Mouse (Mus musculus) hindbrain, postnatal 0 days (tissue): ENCODE measurements around the gene Mrpl49. TPM values are rescaled to one million over a fixed set of nuclear protein-coding genes. Genes with fewer than 3 reads are reported as not detected.

ENCODE experiments used
- ATAC-seq: fragments of 200-750 bp; cut with Nextera tagmentation; 2 replicates; pipeline ENCODE4 v1.8.0; 2017; ENCODE audit warnings: mild to moderate bottlenecking, moderate TSS enrichment, moderate library complexity
- DNase-seq: peaks from one replicate; pipeline ENCODE4 v3.0.0-alpha.2; 2015; ENCODE audit warnings: low spot score
- H3K27ac ChIP-seq: fragments of 300-500 bp; sonication (generic); 2 replicates; pipeline ENCODE4 v1.5.1; 2014; ENCODE audit warnings: mild to moderate bottlenecking
- H3K27me3 ChIP-seq: fragments of 300-500 bp; sonication (generic); 2 replicates; pipeline ENCODE4 v1.6.1; 2014; ENCODE audit warnings: low read length, mixed read lengths; ENCODE audit not compliant: insufficient read depth
- H3K36me3 ChIP-seq: fragments of 300-500 bp; sonication (generic); 2 replicates; pipeline ENCODE4 v1.6.1; 2014; ENCODE audit warnings: low read length, mixed read lengths; ENCODE audit not compliant: insufficient read depth
- H3K4me1 ChIP-seq: fragments of 300-500 bp; sonication (generic); 2 replicates; pipeline ENCODE4 v1.6.1; 2014; ENCODE audit warnings: antibody characterized with exemption, low read length, mixed read lengths; ENCODE audit not compliant: insufficient read depth
- H3K4me2 ChIP-seq: fragments of 300-500 bp; sonication (generic); 2 replicates; pipeline ENCODE4 v1.6.1; 2014; ENCODE audit warnings: low read depth, mild to moderate bottlenecking, low read length, moderate library complexity, mixed read lengths
- H3K4me3 ChIP-seq: fragments of 300-500 bp; sonication (generic); 2 replicates; pipeline ENCODE4 v1.5.1; 2014; ENCODE audit warnings: low read length
- H3K9ac ChIP-seq: fragments of 300-500 bp; sonication (generic); replicated peaks from 2 replicates; pipeline ENCODE4 v1.6.1; 2014; ENCODE audit warnings: mild to moderate bottlenecking, low read length, moderate library complexity, mixed read lengths
- H3K9me3 ChIP-seq: fragments of 300-500 bp; sonication (generic); 2 replicates; pipeline ENCODE4 v1.6.1; 2016; ENCODE audit warnings: low read length, mixed read lengths
- CTCF ChIP-seq: IDR thresholded peaks from 2 replicates; pipeline ENCODE4 v1.5.1; 2016; ENCODE audit warnings: antibody characterized with exemption, control low read depth, low read depth
- WGBS: fragments of 180-500 bp; shearing (Covaris S2); extraction: QIAGEN DNeasy Blood & Tissue Kit; methylation state at CpG from one replicate; pipeline ENCODE4 v1.1.7; 2014; 5-methylcytosine and 5-hydroxymethylcytosine counted together
- polyA plus RNA-seq: library from polyadenylated mRNA; unstranded; fragments of >200 nt; fragmentation: Nextera tagmentation; extraction: Ambion mirVana; gene quantifications from 2 replicates; pipeline ENCODE4 v1.2.1, GENCODE M21; 2015
- total RNA-seq: library from RNA; depleted of rRNA; stranded (reverse); fragments of >200 nt; gene quantifications from 2 replicates; pipeline ENCODE4 v1.2.3, GENCODE M21; 2014

Gene Mrpl49
- total and polyA plus RNA-seq, 2 experiments from 2014 or later = 34.4 to 52.4 TPM

DNA sequence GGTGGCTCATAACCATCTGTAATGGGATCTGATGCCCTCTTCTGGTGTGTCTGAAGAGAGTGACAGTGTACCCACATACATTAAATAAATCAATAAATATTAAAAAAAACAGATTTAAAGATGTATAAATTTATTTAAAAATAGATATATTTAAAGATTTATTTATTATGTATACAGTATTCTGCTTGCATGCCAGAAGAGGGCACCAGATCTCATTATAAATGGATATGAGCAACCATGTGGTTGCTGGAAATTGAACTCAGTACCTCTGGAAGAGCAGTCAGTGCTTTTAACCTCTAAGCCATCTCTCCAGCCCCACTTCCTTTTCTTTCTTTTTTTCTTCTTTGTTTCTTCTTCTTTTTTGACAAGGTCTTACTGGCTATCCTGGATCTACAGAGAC is 17.6 kb downstream of the Mrpl49 start:
- Histone ChIP-seq H3K27ac (no peak overlapping the region), H3K4me2 (no peak overlapping the region), H3K27me3 (no peaks in the 10 kb centered on the region), H3K36me3 (no peaks in the 10 kb centered on the region), H3K4me3 (no peak overlapping the region), H3K4me1 (no peaks in the 10 kb centered on the region), H3K9ac (no peak overlapping the region), H3K9me3 (no peaks in the 10 kb centered on the region)
- ATAC-seq = no peak
- DNase-seq = no peak
- TF ChIP-seq CTCF = no peak

GRCm38 (mm10) chr19:6038326-6038725 is 19.3 kb downstream of the Mrpl49 start:
- H3K4me2 ChIP-seq = no peak overlapping the region
- H3K9me3 ChIP-seq = no peaks in the 10 kb centered on the region
- no peak for TF ChIP-seq CTCF
- 76% methylated on average over 7 of the region's 7 CpGs for WGBS
- H3K9ac ChIP-seq = no peak overlapping the region
- H3K27ac ChIP-seq = no peak overlapping the region
- no peak overlapping the region for H3K4me3 ChIP-seq
- no peaks in the 10 kb centered on the region for H3K4me1 ChIP-seq
- no peaks in the 10 kb centered on the region for H3K27me3 ChIP-seq
- H3K36me3 ChIP-seq = no peaks in the 10 kb centered on the region
- ATAC-seq = no peak
- DNase-seq = no peak

DNA sequence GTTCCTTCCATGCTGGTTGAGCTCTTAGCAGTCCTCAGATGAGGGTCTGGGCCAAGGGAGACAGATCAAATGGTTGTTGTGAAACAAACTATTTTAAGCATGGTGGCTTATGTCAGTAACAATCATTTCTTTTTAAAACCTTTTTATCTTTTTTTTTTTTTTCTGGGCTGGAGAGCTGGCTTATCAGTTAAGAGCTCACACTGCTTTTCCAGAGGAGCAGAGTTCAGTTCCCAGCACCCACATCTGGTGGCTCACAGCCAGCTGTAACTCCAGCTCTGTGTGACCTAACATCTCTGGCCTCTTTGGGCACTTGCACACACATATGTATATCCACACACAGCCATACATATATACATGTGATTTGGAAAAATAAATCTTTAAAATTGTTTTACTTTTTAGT is 19.9 kb downstream of the Mrpl49 start:
- H3K4me1 ChIP-seq = no peaks in the 10 kb centered on the region
- H3K4me2 ChIP-seq = no peak overlapping the region
- H3K27me3 ChIP-seq = no peaks in the 10 kb centered on the region
- ATAC-seq (no peak), DNase-seq (no peak)
- no peak overlapping the region for H3K27ac ChIP-seq
- no peak overlapping the region for H3K4me3 ChIP-seq
- H3K9ac ChIP-seq = no peak overlapping the region
- no peaks in the 10 kb centered on the region for H3K9me3 ChIP-seq
- no peak for TF ChIP-seq CTCF
- H3K36me3 ChIP-seq = no peaks in the 10 kb centered on the region

- Histone ChIP-seq H3K27me3 (no peaks in the 10 kb centered on the region), H3K9me3 (no peaks in the 10 kb centered on the region), H3K4me1 (no peaks in the 10 kb centered on the region), H3K9ac (no peak overlapping the region), H3K36me3 (no peaks in the 10 kb centered on the region), H3K27ac (no peak overlapping the region), H3K4me2 (no peak overlapping the region), H3K4me3 (no peak overlapping the region)
- DNase-seq = no peak
- 79% methylated on average over 9 of the region's 9 CpGs for WGBS
- no peak for ATAC-seq
- no peak for TF ChIP-seq CTCF
These were observed 21.5 kb downstream of the Mrpl49 start for GRCm38 (mm10) chr19:6035966-6036585.

- 66% methylated on average over 12 of the region's 14 CpGs for WGBS
- ATAC-seq = no peak
- no peak overlapping the region for H3K27ac ChIP-seq
These were observed 26.9 kb downstream of the Mrpl49 start for GRCm38 (mm10) chr19:6030520-6031280.

DNA sequence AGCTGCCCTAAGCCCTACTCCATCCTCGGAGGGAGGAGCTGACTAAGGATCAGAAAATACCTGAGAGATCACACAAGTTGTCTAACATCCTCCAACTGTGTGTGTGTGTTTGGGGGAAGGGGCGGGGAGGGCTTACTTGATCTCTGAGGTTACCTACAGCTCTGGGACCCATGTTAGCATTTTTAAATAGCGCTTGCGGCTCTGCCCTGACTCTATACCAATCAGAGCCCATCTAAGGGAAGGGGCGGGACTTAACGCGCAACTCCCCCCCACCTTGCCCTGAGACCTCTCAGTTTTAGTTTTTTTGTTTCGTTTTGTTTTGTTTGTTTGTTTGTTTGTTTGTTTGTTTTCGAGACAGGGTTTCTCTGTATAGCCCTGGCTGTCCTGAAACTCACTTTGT is 28.2 kb downstream of the Mrpl49 start:
- Histone ChIP-seq H3K4me1 (no peaks in the 10 kb centered on the region), H3K9ac (no peak overlapping the region), H3K27me3 (no peaks in the 10 kb centered on the region), H3K9me3 (no peaks in the 10 kb centered on the region), H3K36me3 (no peaks in the 10 kb centered on the region), H3K4me3 (no peak overlapping the region), H3K27ac (no peak overlapping the region), H3K4me2 (no peak overlapping the region)
- no peak for TF ChIP-seq CTCF
- DNase-seq = no peak
- 77% methylated on average over 9 of the region's 9 CpGs for WGBS
- no peak for ATAC-seq

More at GRCm38 (mm10) chr19:6030520-6031280, 26.9 kb downstream of the Mrpl49 start:
- TF ChIP-seq CTCF = no peak
- no peak overlapping the region for H3K9ac ChIP-seq
- no peak overlapping the region for H3K4me3 ChIP-seq
- no peak overlapping the region for H3K4me2 ChIP-seq
- no peaks in the 10 kb centered on the region for H3K4me1 ChIP-seq
- H3K36me3 ChIP-seq = no peaks in the 10 kb centered on the region
- no peaks in the 10 kb centered on the region for H3K9me3 ChIP-seq
- no peak for DNase-seq
- H3K27me3 ChIP-seq = no peaks in the 10 kb centered on the region

- Histone ChIP-seq H3K9ac (no peak overlapping the region), H3K4me1 (no peaks in the 10 kb centered on the region), H3K27ac (no peak overlapping the region), H3K36me3 (no peaks in the 10 kb centered on the region), H3K27me3 (no peaks in the 10 kb centered on the region), H3K9me3 (no peaks in the 10 kb centered on the region), H3K4me2 (no peak overlapping the region), H3K4me3 (no peak overlapping the region)
- TF ChIP-seq CTCF = no peak
- no peak for ATAC-seq
- 81% methylated on average over 6 of the region's 6 CpGs for WGBS
- no peak for DNase-seq
These were observed 28.6 kb downstream of the Mrpl49 start for GRCm38 (mm10) chr19:6028991-6029390.
